Mouse (Mus musculus) MEL (cell line): Measurements from ENCODE around the gene Epb41l2.

Experiments
- CTCF ChIP-seq, 3 experiments: IDR thresholded peaks in 2 of 3; conservative IDR thresholded peaks in 1 of 3; 2 replicates each; pipeline ENCODE4 v1.5.1; 2011 to 2012; ENCODE audit warnings: low read length in 3 of 3, low read depth in 2 of 3, mild to moderate bottlenecking in 2 of 3, improper control_type of control experiment in 1 of 3, inconsistent platforms in 1 of 3, mixed read lengths in 1 of 3, moderate library complexity in 1 of 3; ENCODE audit not compliant: control insufficient read depth in 1 of 3, insufficient read depth in 1 of 3, poor library complexity in 1 of 3, severe bottlenecking in 1 of 3
- EP300 ChIP-seq, 2 experiments: IDR thresholded peaks; 2 replicates each; pipeline ENCODE4 v1.6.1; 2011; ENCODE audit warnings: improper control_type of control experiment in 2 of 2, low read length in 2 of 2, low read depth in 1 of 2, mild to moderate bottlenecking in 1 of 2
- MAX ChIP-seq: IDR thresholded peaks from 2 replicates; pipeline ENCODE4 v1.6.1; 2011; ENCODE audit warnings: low read length, improper control_type of control experiment
- NRF1 ChIP-seq: IDR thresholded peaks from 2 replicates; pipeline ENCODE4 v1.6.1; 2014; ENCODE audit warnings: low read depth, mild to moderate bottlenecking, inconsistent platforms, low read length, improper control_type of control experiment, moderate library complexity; ENCODE audit not compliant: poor library complexity, insufficient read depth, severe bottlenecking
- POLR2A ChIP-seq, 2 experiments: IDR thresholded peaks; 2 replicates each; pipeline ENCODE4 v1.6.1; 2011 to 2012; ENCODE audit warnings: low read length in 2 of 2, mild to moderate bottlenecking in 2 of 2, control low read depth in 1 of 2, improper control_type of control experiment in 1 of 2, low read depth in 1 of 2, moderate library complexity in 1 of 2; ENCODE audit not compliant: control insufficient read depth in 1 of 2, insufficient read depth in 1 of 2, poor library complexity in 1 of 2
- POLR2AphosphoS5 ChIP-seq: IDR thresholded peaks from 2 replicates; pipeline ENCODE4 v1.6.1; 2012; ENCODE audit warnings: low read depth, borderline replicate concordance, mild to moderate bottlenecking, inconsistent platforms, low read length, moderate library complexity, mixed read lengths
- ZC3H11A ChIP-seq: IDR thresholded peaks from 2 replicates; pipeline ENCODE4 v1.6.1; 2012; ENCODE audit warnings: low read depth, mild to moderate bottlenecking, inconsistent platforms, low read length, improper control_type of control experiment

DNA sequence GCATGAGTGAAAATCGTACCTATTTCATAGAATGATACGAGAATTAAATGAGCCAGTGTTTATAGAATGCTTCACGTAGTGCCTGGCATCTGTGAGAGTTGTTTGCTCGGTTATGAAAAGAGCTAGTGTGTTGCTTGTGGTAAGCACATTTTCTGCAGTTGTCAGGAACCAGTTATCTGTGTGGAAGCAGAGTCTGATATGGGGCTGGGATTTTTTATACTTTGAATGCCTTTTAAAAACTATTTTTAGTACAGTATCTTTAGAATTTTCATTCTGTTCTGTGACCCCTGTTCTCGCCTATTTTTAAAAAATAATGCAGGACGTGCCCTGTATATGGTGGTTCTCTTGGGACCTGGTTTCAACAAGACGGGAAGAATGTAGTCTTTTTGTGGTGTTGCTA is 6.1 kb downstream of the Epb41l2 start:
- no peak for TF ChIP-seq NRF1
- TF ChIP-seq EP300 (IDR thresholded peaks at IDR 0.05; ENCODE audit: low read depth in 1 of 2, low read length in 2 of 2) = peak; percentile 18 to 24; a peak in 2 of 4 replicates
- no peak for TF ChIP-seq ZC3H11A
- TF ChIP-seq POLR2A (IDR thresholded peaks at IDR 0.05; ENCODE audit: control insufficient read depth in 1 of 2, insufficient read depth in 1 of 2, low read depth in 1 of 2, low read length in 2 of 2, poor library complexity in 1 of 2) = no peak
- no peak for TF ChIP-seq MAX
- TF ChIP-seq POLR2AphosphoS5 = no peak
- TF ChIP-seq CTCF (IDR thresholded peaks at IDR 0.05 in 2 of 3, conservative IDR thresholded peaks at IDR 0.05 in 1 of 3; ENCODE audit: control insufficient read depth in 1 of 3, insufficient read depth in 1 of 3, low read depth in 2 of 3, low read length in 3 of 3, poor library complexity in 1 of 3, severe bottlenecking in 1 of 3) = no peak
